Mouse (Mus musculus): ENCODE measurements around the gene Gtf3c5. TPM values are rescaled to one million over a fixed set of nuclear protein-coding genes. Genes with fewer than 3 reads are reported as not detected.

Gtf3c5 gene
- polyA plus RNA-seq, 1 experiment = 10.3 TPM

DNA sequence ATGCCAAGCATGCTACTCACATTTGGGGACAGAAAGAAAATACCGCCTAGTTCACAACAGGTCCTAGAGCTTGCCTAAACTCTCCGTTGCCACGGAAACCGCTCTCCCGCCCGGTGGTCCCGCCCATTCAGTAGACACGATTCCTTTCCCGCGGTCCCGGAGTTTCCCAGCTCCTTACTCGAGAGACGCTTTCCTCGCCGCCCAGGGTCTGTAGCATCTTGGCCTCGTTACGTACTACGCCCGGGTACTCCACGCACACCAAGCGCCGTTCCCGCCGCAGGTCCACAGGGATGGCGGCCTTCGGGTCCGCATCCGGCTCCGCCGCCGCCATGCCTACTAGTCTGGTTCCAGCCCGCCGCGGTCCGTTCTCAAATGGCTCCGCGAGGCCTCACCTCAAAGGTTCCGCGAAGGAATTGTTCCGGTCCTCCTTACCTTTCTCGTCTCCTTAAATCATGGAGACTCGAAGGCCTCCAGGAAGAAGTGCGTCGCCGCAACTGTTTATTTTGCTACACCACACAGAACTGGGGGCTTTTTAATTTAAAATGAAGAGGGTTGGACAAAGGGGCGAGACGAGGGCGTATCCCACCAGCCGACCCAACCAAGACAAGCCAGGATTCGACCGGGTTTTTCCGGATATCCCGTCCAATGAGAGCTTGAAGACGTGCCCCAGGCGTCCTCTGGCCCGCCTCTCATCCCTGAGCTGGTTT, 751 bp downstream of the Gtf3c5 start:
- H3K4me3 ChIP-seq (replicated peaks) = peak overlapping the region; percentile 97
- TF ChIP-seq FLI1 (IDR thresholded peaks at IDR 0.05; ENCODE audit: low read length) (no peak), GATA1 (IDR thresholded peaks at IDR 0.05; ENCODE audit: borderline replicate concordance, low read length) (no peak)
- no peaks in the 10 kb centered on the region for H3K9me3 ChIP-seq
- H3K4me1 ChIP-seq = peaks cover 52% of the 10 kb centered on the region
- peaks cover 34% of the 10 kb centered on the region for H3K36me3 ChIP-seq (replicated peaks; ENCODE audit: low read length)
- H3K27me3 ChIP-seq (replicated peaks) = no peaks in the 10 kb centered on the region

DNA sequence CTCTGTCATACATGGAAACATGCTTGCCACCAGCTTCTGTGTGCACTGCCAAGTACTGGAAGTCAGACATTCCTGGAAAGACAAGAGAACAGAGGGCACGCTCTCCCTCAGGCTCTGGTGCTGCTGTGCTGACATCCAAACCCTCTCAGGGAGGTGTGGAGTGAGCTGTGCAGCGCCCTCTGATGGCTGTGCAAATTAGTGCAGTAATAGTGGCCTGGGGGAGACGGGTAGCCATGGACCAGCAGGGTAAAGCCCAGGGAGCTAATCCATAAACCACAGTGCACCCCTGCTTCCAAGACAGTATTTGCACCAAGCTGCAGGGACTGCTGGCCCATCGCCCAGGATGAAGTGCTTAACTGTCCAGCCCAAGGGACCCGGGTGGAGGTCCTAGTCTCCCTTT, 5.5 kb downstream of the Gtf3c5 start:
- TF ChIP-seq FLI1 (IDR thresholded peaks at IDR 0.05; ENCODE audit: low read length) (no peak), GATA1 (IDR thresholded peaks at IDR 0.05; ENCODE audit: borderline replicate concordance, low read length) (no peak)
- no peak overlapping the region for H3K4me3 ChIP-seq (replicated peaks)
- no peaks in the 10 kb centered on the region for H3K9me3 ChIP-seq
- H3K27me3 ChIP-seq (replicated peaks) = no peaks in the 10 kb centered on the region
- H3K4me1 ChIP-seq = peaks cover 20% of the 10 kb centered on the region
- H3K36me3 ChIP-seq (replicated peaks; ENCODE audit: low read length) = peaks cover 82% of the 10 kb centered on the region

DNA sequence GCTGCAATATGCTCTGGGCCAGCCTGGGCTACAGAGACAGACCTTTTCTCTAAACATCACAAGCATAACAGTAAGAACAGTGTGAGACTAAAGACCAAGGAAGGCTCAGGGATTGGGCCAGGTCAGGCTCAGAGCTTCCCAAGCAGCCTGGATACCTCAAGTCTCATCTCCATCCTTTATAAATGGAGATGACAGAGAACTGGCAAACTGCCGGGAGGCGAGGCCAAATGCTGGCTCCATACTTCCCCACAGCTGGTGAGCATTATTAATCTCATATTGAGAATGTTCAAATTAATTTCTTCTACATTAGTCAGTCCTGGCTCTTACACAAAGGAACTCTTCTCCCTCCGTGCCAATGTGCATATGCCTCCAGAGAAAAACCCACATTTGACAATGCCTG, 6.7 kb downstream of the Gtf3c5 start:
- H3K4me1 ChIP-seq = peaks cover 18% of the 10 kb centered on the region
- H3K27me3 ChIP-seq (replicated peaks) = no peaks in the 10 kb centered on the region
- TF ChIP-seq FLI1 (IDR thresholded peaks at IDR 0.05; ENCODE audit: low read length) (no peak), GATA1 (IDR thresholded peaks at IDR 0.05; ENCODE audit: borderline replicate concordance, low read length) (no peak)
- no peak overlapping the region for H3K4me3 ChIP-seq (replicated peaks)
- peaks cover 94% of the 10 kb centered on the region for H3K36me3 ChIP-seq (replicated peaks; ENCODE audit: low read length)
- H3K9me3 ChIP-seq = no peaks in the 10 kb centered on the region

DNA sequence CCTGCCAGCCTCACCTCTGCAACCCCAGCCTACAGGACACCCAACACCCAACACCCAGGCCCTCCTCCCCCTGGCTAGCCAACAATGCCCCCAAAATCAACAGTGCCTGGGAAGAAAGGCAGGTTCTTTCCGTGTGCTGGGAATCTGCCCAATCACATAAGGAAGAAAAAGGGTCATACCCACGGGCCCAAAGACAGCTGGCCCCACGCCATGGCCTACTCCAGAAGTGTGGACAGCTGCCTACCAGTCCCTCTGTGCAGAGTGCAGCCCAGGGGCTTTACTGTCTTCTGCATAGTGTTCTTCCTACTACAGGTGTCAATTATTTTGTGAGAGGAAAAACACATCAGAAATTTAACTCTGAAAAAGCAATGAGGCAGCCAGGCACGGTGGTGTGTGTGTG, 8.2 kb downstream of the Gtf3c5 start:
- Histone ChIP-seq H3K4me1 (peaks cover 3% of the 10 kb centered on the region; the same call in 1 of the 2 replicates), H3K4me3 (replicated peaks) (no peak overlapping the region), H3K9me3 (no peaks in the 10 kb centered on the region), H3K27me3 (replicated peaks) (no peaks in the 10 kb centered on the region), H3K36me3 (replicated peaks; ENCODE audit: low read length) (peaks cover 98% of the 10 kb centered on the region)
- TF ChIP-seq GATA1 (IDR thresholded peaks at IDR 0.05; ENCODE audit: borderline replicate concordance, low read length) (no peak), FLI1 (IDR thresholded peaks at IDR 0.05; ENCODE audit: low read length) (no peak)

DNA sequence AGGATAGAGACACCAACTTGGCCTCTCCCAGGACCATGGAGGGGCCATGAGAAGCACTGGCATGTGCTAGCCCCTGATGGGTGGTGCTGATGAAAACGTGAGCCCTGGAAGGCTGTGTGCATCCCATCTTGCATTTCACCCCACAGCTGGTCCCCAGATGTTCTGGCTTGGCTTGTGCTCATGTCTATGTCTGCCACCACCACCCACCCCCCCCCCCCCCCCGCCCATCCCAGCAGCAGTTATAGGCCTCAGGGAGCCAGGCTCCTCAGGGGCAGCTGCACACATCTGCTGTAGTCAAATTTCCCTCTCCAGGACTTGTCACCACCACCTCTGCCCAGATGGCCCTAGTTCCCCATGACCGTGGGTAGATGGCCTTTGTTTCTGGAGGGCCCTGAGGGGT, 13.6 kb downstream of the Gtf3c5 start:
- H3K4me3 ChIP-seq (replicated peaks) = no peak overlapping the region
- TF ChIP-seq GATA1 (IDR thresholded peaks at IDR 0.05; ENCODE audit: borderline replicate concordance, low read length) (no peak), FLI1 (IDR thresholded peaks at IDR 0.05; ENCODE audit: low read length) (no peak)
- no peaks in the 10 kb centered on the region for H3K9me3 ChIP-seq
- peaks cover 99% of the 10 kb centered on the region for H3K36me3 ChIP-seq (replicated peaks; ENCODE audit: low read length)
- H3K4me1 ChIP-seq = peaks cover 12% of the 10 kb centered on the region
- no peaks in the 10 kb centered on the region for H3K27me3 ChIP-seq (replicated peaks)

DNA sequence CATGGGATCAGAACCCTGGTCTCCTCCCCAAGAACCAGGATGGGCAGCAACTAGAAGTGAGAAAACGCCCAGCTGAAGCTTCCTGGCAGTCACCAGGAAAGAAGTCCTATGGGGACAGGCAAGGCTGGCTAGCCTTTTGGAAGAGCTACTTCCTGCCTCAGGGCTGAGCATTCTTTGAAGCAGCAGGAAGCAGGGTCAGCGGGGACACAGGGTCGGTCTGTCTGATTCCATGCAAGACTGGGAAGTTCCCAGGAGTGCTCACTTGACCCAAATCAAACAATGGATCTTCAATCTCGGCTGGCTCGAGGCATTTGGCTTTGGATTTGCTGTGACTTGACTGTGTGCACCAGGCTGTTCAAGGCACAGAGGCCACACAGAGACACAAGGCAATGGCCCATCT, 17.0 kb downstream of the Gtf3c5 start:
- Histone ChIP-seq H3K36me3 (replicated peaks; ENCODE audit: low read length) (peaks cover 70% of the 10 kb centered on the region), H3K4me1 (peaks cover 23% of the 10 kb centered on the region), H3K4me3 (replicated peaks) (no peak overlapping the region), H3K9me3 (no peaks in the 10 kb centered on the region), H3K27me3 (replicated peaks) (peaks cover 18% of the 10 kb centered on the region)
- TF ChIP-seq GATA1 (IDR thresholded peaks at IDR 0.05; ENCODE audit: borderline replicate concordance, low read length) (no peak), FLI1 (IDR thresholded peaks at IDR 0.05; ENCODE audit: low read length) (no peak)

DNA sequence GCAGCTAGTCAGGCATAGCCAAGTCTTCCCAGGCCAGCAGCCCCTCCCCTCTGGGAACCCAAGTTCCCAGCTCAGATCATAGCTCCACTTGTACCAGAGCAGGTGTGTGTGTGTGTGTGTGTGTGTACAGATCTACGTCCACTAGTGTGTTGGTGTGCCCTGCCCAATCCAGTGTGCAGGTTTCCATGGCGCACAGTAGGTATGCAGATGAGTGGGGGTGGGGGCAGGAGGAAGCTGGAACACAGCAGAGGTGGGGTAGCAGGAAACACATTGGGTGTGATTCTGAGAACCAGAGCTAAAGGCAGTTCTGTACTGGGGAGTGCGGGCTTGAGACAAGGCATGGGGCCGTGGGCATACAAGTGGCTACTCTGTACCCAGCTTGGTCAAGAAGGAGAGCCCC, 19.2 kb downstream of the Gtf3c5 start:
- no peak for TF ChIP-seq GATA1 (IDR thresholded peaks at IDR 0.05; ENCODE audit: borderline replicate concordance, low read length)
- no peak for TF ChIP-seq FLI1 (IDR thresholded peaks at IDR 0.05; ENCODE audit: low read length)
- Histone ChIP-seq H3K4me3 (replicated peaks) (no peak overlapping the region), H3K36me3 (replicated peaks; ENCODE audit: low read length) (peaks cover 49% of the 10 kb centered on the region), H3K9me3 (no peaks in the 10 kb centered on the region), H3K27me3 (replicated peaks) (peaks cover 39% of the 10 kb centered on the region), H3K4me1 (peaks cover 22% of the 10 kb centered on the region)

DNA sequence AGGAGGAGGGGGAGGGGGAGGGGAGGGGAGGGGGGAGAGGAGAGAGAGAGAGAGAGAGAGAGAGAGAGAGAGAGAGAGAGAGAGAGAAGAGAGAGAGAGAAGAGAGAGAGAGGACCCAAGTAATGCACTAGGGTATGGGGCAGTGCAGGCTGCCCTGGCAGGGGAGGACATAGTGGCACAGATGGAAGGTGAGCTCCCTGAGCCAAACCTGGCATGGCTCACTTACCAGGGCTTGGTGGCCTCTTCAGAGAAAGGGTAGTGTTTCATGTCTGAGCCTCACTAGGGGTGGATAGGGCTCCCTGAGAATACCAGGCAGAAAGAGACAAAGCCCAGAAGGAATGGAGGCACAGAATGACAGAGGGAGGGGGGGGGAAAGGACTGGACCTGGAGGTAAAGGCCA, 19.7 kb downstream of the Gtf3c5 start:
- TF ChIP-seq GATA1 (IDR thresholded peaks at IDR 0.05; ENCODE audit: borderline replicate concordance, low read length) (no peak), FLI1 (IDR thresholded peaks at IDR 0.05; ENCODE audit: low read length) (no peak)
- Histone ChIP-seq H3K4me3 (replicated peaks) (no peak overlapping the region), H3K9me3 (no peaks in the 10 kb centered on the region), H3K4me1 (peaks cover 17% of the 10 kb centered on the region), H3K27me3 (replicated peaks) (peaks cover 44% of the 10 kb centered on the region), H3K36me3 (replicated peaks; ENCODE audit: low read length) (peaks cover 44% of the 10 kb centered on the region)

DNA sequence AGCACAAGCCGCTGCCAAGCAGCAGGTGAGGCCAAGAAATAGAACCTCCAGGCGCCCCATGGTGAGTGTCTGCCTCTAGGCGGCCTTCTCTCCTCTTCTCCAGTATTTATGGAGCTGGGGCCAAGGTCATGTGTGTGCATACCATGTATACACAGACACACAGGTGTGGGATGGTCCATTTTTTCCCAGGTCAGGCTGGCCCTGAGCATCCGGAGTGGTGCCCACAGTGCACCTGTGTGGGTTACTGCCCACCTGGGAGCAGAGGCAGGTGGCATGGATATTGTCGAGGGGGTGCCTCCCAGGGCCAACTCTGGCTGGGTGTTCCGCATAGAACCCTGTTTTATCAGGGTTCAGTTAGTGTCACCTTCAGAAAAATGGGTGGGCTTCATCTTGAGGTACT, 20.2 kb downstream of the Gtf3c5 start, which contains the start of gene Cel:
Gene Cel (minus strand): TSS at position 101 of the 400 bp plus-strand sequence.
- Histone ChIP-seq H3K36me3 (replicated peaks; ENCODE audit: low read length) (peaks cover 38% of the 10 kb centered on the region), H3K9me3 (no peaks in the 10 kb centered on the region), H3K4me1 (peaks cover 12% of the 10 kb centered on the region; the same call in 1 of the 2 replicates), H3K4me3 (replicated peaks) (no peak within 1 kb of the TSS), H3K27me3 (replicated peaks) (peaks cover 48% of the 10 kb centered on the region)
- TF ChIP-seq FLI1 (IDR thresholded peaks at IDR 0.05; ENCODE audit: low read length) = no peak
- TF ChIP-seq GATA1 (IDR thresholded peaks at IDR 0.05; ENCODE audit: borderline replicate concordance, low read length) = no peak

DNA sequence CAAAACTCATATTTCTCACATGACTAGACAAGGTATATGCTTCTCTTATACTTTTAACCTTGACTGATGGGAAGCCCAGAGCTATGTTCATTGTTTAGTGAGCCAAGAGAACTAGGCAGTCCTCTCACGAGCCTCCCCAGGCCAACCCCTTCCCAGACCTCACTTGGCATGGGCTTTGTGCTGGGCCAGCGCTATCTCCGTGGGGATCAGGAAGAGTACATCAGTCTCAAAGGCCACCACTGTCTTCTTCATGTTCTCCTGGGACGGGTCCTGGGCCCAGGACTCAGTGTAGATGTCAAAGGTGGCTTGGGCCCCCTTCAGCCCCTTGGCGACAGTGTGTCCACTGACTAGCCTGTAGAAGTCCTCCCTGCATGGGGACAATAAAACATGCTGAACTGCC, 26.1 kb downstream of the Gtf3c5 start:
- TF ChIP-seq FLI1 (IDR thresholded peaks at IDR 0.05; ENCODE audit: low read length) (no peak), GATA1 (IDR thresholded peaks at IDR 0.05; ENCODE audit: borderline replicate concordance, low read length) (no peak)
- Histone ChIP-seq H3K36me3 (replicated peaks; ENCODE audit: low read length) (peaks cover 9% of the 10 kb centered on the region), H3K4me1 (0 out of 2 replicates have a peak, but pooled peaks cover 1% of the 10 kb centered on the region), H3K4me3 (replicated peaks) (peak overlapping the region; percentile 18), H3K27me3 (replicated peaks) (peaks cover 71% of the 10 kb centered on the region), H3K9me3 (no peaks in the 10 kb centered on the region; the same call in 1 of the 2 replicates)

Data from megakaryocyte, embryonic 14.5 days (primary cell).